Mouse (Mus musculus) E14TG2a.4 (cell line): Measurements from ENCODE around the gene Myo1a.

Experiments
- CTCF ChIP-seq: conservative IDR thresholded peaks from 2 replicates; pipeline ENCODE4 v1.5.1; 2014; ENCODE audit warnings: low read length
- POU5F1 ChIP-seq: IDR thresholded peaks from 2 replicates; pipeline ENCODE4 v1.6.1; 2014; ENCODE audit warnings: low read length, borderline replicate concordance

DNA sequence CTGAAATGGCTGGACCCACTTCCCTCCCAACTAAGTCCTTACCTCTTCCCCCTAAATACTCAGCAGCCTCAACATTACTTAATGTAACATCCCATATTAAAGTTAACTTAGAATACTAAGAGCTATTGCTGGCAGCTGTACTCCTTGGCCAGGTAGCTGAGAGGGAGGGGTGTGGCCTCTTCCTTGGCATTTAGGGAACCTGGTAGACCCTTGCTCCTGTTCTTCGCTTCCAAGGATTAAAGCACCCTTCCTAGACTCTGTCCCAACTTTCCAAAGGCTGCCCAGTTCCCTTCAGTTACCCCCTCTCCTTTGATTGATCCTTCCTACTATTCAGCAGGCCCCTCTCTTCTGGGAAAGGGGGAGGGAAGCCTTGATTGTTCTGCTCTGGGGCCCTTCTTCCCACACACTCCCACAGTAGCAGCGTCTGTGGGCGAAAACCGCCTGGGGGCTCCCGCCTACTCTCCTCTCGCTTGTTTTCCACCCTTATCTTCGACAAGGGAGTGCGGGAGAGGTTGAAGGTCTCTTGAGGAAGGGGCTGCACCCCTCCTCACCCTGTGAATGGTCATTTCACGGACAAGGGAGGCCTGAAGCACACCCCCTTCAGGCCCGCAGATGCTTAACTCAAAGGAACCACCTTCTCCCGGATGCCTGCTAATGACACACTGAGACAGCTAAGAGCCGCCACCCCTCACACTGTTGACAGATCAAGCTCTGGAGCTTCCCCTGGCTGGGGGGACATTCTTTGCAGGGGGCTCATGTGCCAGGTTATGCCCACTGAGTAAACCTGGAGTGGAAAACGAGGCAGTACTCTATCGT lies 39.4 kb upstream of the Myo1a start:
- TF ChIP-seq CTCF (no peak), POU5F1 (no peak)
